Mouse (Mus musculus) spleen, embryonic (tissue): Measurements from ENCODE around the gene Myo10.

Experiments used
- CTCF ChIA-PET: fragments of 350-600 bp; sonication (Branson Sonifier 250); formaldehyde crosslinking; loops from one replicate; lab custom pipeline; 2022; lab: Charles Lee

Gene Myo10

GRCm38 (mm10) chr15:25622200-25622866, at the start of gene Myo10:
Myo10 (plus strand) TSS chr15:25622525.
- CTCF ChIA-PET = no interaction called here

GRCm38 (mm10) chr15:25573113-25573512, 49.2 kb upstream of the Myo10 start:
- CTCF ChIA-PET = no interaction called here

GRCm38 (mm10) chr15:25573876-25574601, 48.3 kb upstream of the Myo10 start:
- CTCF ChIA-PET = no interaction called here

- CTCF ChIA-PET = no interaction called here
These were observed 44.8 kb upstream of the Myo10 start for GRCm38 (mm10) chr15:25577327-25578051.

- CTCF ChIA-PET = no interaction called here
These were observed 44.0 kb upstream of the Myo10 start for GRCm38 (mm10) chr15:25578369-25578768.

GRCm38 (mm10) chr15:25580731-25581130, 41.6 kb upstream of the Myo10 start:
- CTCF ChIA-PET = no interaction called here

GRCm38 (mm10) chr15:25582055-25582454, 40.3 kb upstream of the Myo10 start:
- CTCF ChIA-PET = no interaction called here

GRCm38 (mm10) chr15:25583361-25583760, 39.0 kb upstream of the Myo10 start:
- CTCF ChIA-PET = no interaction called here

- CTCF ChIA-PET = no interaction called here
These were observed 35.5 kb upstream of the Myo10 start for GRCm38 (mm10) chr15:25586828-25587227.

GRCm38 (mm10) chr15:25587943-25588342, 34.4 kb upstream of the Myo10 start:
- CTCF ChIA-PET = no interaction called here

- CTCF ChIA-PET = no interaction called here
These were observed 32.9 kb upstream of the Myo10 start for GRCm38 (mm10) chr15:25589318-25589902.

- CTCF ChIA-PET = no interaction called here
These were observed 32.4 kb upstream of the Myo10 start for GRCm38 (mm10) chr15:25589916-25590315.

GRCm38 (mm10) chr15:25590891-25591290, 31.4 kb upstream of the Myo10 start:
- CTCF ChIA-PET = interaction anchor here (0.6 kb wide), 1 partner anchor 1875 kb away, joined by 3 read pairs; no protein-coding TSS in a partner anchor

GRCm38 (mm10) chr15:25591964-25592363, 30.4 kb upstream of the Myo10 start:
- CTCF ChIA-PET = no interaction called here

GRCm38 (mm10) chr15:25593469-25594150, 28.7 kb upstream of the Myo10 start:
- CTCF ChIA-PET = no interaction called here

GRCm38 (mm10) chr15:25598313-25598712, 24.0 kb upstream of the Myo10 start:
- CTCF ChIA-PET = no interaction called here

- CTCF ChIA-PET = no interaction called here
These were observed 20.0 kb upstream of the Myo10 start for GRCm38 (mm10) chr15:25602306-25602705.

GRCm38 (mm10) chr15:25603286-25603685, 19.0 kb upstream of the Myo10 start:
- CTCF ChIA-PET = interaction anchor here (0.6 kb wide), 1 partner anchor 80 kb away, joined by 3 read pairs; no protein-coding TSS in a partner anchor

- CTCF ChIA-PET = no interaction called here
These were observed 18.1 kb upstream of the Myo10 start for GRCm38 (mm10) chr15:25604231-25604630.

- CTCF ChIA-PET = no interaction called here
These were observed 16.9 kb upstream of the Myo10 start for GRCm38 (mm10) chr15:25605376-25605775.

- CTCF ChIA-PET = no interaction called here
These were observed 13.6 kb upstream of the Myo10 start for GRCm38 (mm10) chr15:25608742-25609141.
